Mouse (Mus musculus): Measurements from ENCODE around the gene Cenpc1. TPM values are rescaled to one million over a fixed set of nuclear protein-coding genes. Genes with fewer than 3 reads are reported as not detected.

Gene Cenpc1
- total RNA-seq, 2 experiments from 2014 or later, result 5.3 to 6.2 TPM

GRCm38 (mm10) chr5:86029820-86030219 lies 35.6 kb downstream of the Cenpc1 start:
- no peak for DNase-seq
- intact Hi-C loops (cut with DNase I; ENCODE audit: low total_unique reads), result no loop called here

- intact Hi-C loops (cut with DNase I; ENCODE audit: low total_unique reads), result no loop called here
- DNase-seq, result no peak
Measured at GRCm38 (mm10) chr5:85996545-85997510, 68.6 kb downstream of the Cenpc1 start.

GRCm38 (mm10) chr5:85994551-85994950 lies 70.8 kb downstream of the Cenpc1 start:
- intact Hi-C loops (cut with DNase I; ENCODE audit: low total_unique reads), result no loop called here

GRCm38 (mm10) chr5:85992805-85993721 lies 72.3 kb downstream of the Cenpc1 start:
- no peak for DNase-seq
- intact Hi-C loops (cut with DNase I; ENCODE audit: low total_unique reads), result no loop called here

More at GRCm38 (mm10) chr5:85994551-85994950, 70.8 kb downstream of the Cenpc1 start:
- DNase-seq, result no peak

GRCm38 (mm10) chr5:85992055-85992454 lies 73.3 kb downstream of the Cenpc1 start:
- no peak for DNase-seq
- intact Hi-C loops (cut with DNase I; ENCODE audit: low total_unique reads), result no loop called here

GRCm38 (mm10) chr5:85987516-85987863 lies 77.9 kb downstream of the Cenpc1 start:
- no peak for DNase-seq
- intact Hi-C loops (cut with DNase I; ENCODE audit: low total_unique reads), result no loop called here

- intact Hi-C loops (cut with DNase I; ENCODE audit: low total_unique reads), result no loop called here
- DNase-seq, result no peak
Measured at GRCm38 (mm10) chr5:85986734-85987515, 78.5 kb downstream of the Cenpc1 start.

- intact Hi-C loops (cut with DNase I; ENCODE audit: low total_unique reads), result no loop called here
- no peak for DNase-seq
Measured at GRCm38 (mm10) chr5:85977646-85978426, 87.5 kb downstream of the Cenpc1 start.

GRCm38 (mm10) chr5:85962791-85963190 lies 102.6 kb downstream of the Cenpc1 start:
- intact Hi-C loops (cut with DNase I; ENCODE audit: low total_unique reads), result no loop called here

More at GRCm38 (mm10) chr5:85962791-85963190, 102.6 kb downstream of the Cenpc1 start:
- no peak for DNase-seq

Other genes with a start within 250 kb of the Cenpc1 start
- gene Stap1, start 6.2 kb upstream of the Cenpc1 start, total RNA-seq (2021), result under 1 TPM; 0.29 to 0.33 TPM
- gene Uba6, start 107.2 kb upstream of the Cenpc1 start, total RNA-seq (2021), result 1 to 10 TPM; 4.1 to 4.6 TPM
- not detected for gene Gnrhr, start 132.3 kb upstream of the Cenpc1 start, total RNA-seq (2021)
- gene Tmprss11c, start 223.7 kb upstream of the Cenpc1 start, total RNA-seq (2021), result not detected

Measured in gastrocnemius, postnatal 14 days (tissue).